Mouse (Mus musculus): ENCODE measurements at regions not wholly inside any gene's neighbourhood (a gene's known extent, or its start where the extent isn't known, plus 50 kb on each side); places are given as distances from the start of the nearest gene placed in this dataset.

DNA sequence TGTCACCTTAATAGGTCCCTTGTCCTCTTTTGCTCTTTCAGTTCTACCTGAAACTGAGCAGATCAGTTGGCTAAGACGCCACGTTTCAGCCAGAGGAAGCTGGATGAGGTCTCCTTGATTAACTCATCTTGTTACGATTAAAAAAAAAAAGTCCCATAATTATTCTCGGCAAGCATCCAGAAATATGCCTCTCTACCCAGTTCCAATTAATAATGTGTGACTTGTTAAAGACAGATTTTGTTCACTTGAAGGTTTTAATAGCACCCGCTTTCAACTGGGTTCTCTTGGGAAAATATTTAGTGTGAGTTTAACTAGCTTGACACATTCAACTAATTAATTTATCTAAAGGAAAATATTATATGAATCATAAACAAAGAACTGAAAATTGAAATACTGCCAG is 412.0 kb downstream of the Btg1 start:
- intact Hi-C loops (cut with DNase I), result no loop called here
- DNase-seq, result no peak

DNA sequence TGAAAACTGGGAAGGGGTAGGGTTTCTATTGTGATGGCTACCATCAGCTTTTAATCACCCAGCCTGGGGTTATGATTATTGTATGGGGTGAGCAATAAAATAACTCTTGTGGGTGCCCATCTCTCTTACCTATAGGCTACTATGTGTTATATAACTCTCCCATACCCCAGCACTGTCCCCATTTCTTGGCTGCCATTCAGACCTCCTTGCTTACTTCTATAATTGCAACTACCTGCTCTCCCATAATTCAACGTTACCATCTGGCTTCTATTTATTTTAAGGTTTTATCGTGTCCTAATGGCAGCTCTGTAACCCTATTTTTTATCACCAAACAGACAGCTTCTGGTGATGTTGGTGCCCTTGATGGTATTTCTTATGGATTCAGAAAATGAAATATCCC is 414.2 kb downstream of the Btg1 start:
- intact Hi-C loops (cut with DNase I), result no loop called here
- no peak for DNase-seq

DNA sequence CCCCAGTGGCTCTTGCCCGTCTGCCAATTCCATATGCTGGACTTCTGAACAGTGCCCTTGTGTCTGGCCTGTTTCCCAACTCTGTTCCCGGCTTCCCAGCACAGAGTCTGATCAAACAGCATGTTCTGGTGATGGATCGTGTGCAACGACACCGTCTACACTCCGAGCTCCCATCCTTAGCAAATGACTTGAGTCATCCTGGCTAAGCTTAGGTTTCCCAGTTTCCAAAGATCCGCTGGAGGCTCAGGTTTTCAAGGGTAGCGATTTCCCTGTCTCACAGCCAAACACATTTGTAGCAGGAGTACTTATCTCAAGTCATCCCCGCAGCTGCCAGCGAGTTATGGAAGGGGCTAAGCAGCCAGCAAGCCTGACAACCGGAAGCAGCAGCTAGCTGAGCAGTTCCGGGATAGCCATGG is 418.6 kb downstream of the Btg1 start:
- intact Hi-C loops (cut with DNase I), result no loop called here
- peak; percentile 1 to 2 for DNase-seq

DNA sequence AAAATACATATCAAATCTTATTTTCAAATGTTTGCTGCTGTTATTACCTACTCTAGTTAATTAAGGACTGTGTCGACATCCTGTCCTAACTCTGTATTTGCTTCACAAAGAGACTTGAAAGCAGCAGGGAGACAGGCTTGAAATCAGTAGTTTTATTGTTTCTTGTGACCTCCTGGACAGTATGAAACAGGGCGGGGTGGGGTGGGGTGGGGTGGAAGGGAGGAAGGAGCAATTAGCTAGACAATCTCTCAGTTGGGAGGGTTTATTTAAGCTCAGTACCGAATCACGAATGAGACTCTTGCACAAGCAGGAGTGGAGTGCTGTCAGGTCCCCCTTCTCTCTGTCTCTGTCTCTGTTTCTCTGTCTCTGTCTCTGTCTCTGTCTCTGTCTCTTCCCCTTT is 421.2 kb downstream of the Btg1 start:
- no peak for DNase-seq
- intact Hi-C loops (cut with DNase I), result no loop called here

DNA sequence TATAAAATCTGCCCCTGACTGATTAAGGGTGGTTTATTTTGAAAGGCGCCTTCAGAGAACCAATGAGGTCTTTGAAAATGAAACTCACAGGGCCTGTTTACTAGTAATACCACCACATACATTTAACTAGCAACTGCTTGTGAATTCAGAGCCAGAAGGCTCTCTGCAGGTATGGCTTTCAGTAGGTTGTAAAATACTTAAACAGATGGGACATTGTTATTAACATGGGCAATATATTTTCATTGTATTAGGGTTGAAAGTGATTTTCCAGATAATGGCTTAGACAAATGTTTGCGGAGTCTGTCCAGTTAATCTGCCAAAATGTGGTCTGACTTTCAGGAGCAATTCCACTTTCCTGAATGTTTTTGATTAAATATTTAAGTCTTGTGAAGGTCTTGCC is 430.8 kb downstream of the Btg1 start:
- DNase-seq, result no peak
- intact Hi-C loops (cut with DNase I), result no loop called here

DNA sequence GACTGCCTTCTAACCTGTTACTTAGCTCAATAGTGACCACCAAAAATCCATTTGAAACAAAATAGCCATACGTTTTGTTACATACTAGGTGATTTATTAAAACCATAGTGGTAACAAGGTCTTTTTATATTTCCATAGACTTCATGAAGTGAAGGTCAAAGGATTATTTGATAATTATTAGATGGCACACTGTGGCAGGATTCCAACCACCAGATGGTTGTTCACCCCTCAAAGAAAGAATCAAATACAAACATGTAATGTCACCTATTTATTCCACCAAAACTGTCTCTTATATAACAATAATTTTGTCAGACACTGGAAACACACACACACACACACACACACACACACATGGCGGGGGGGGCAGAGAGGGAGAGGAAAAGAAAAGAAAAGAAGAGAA is 431.2 kb downstream of the Btg1 start:
- no peak for DNase-seq
- intact Hi-C loops (cut with DNase I), result no loop called here

DNA sequence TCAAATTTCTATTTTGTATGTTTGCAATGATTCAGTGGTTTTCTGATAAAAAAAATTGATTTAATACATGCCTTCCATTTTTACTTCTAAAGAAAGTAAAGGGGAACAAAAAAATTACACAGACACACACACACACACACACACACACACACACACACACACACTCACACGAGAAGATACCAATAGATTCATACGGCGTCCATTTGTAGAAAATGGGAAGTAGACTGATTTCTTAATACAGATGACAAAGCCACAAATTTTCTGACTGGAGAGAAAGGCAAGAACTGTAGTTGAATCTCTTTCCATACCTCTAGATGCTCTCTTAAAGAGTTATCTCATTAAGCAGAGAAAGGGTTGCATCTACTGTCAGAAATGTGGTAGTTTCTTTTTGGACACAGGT is 424.9 kb upstream of the Dcn start:
- intact Hi-C loops (cut with DNase I), result no loop called here
- no peak for DNase-seq

DNA sequence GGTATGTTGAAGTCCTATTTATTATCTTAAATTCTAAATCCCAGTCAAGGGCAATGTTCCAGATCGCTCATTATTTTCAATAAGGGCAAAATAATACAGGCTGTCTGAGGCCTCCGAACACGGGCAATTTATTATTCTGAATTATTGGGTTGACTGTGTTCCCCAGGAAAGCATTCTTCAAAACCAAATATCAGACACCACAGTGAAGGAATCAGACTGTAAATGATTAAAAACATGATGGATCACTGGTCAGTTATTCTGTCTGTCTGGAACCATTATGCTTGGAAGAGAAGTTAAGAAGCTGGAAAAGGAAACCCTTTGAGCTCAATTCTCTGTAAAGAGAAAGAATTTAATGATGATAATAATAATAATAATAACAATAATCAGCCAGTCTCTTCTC is 417.4 kb upstream of the Dcn start:
- no peak for DNase-seq
- intact Hi-C loops (cut with DNase I), result no loop called here

DNA sequence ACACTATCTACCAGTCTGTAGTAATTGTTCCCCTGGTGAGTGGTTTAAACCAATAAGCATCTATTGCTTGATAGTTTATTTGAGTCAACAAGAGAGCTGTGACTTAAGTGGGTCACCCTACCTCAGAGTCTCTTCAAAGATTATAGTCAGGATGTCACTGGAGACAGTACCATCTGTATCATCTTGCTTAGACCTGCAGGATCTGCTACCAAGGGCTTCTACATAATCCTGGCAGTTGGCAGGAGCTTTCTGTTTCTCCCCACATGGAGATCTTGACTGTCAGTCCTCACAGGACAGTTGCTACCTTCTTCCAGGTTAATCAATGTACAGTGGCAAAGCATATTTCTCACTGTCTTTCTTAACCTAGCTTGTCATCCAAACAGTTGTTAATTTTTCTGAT is 414.9 kb upstream of the Dcn start:
- intact Hi-C loops (cut with DNase I), result no loop called here
- DNase-seq, result no peak

DNA sequence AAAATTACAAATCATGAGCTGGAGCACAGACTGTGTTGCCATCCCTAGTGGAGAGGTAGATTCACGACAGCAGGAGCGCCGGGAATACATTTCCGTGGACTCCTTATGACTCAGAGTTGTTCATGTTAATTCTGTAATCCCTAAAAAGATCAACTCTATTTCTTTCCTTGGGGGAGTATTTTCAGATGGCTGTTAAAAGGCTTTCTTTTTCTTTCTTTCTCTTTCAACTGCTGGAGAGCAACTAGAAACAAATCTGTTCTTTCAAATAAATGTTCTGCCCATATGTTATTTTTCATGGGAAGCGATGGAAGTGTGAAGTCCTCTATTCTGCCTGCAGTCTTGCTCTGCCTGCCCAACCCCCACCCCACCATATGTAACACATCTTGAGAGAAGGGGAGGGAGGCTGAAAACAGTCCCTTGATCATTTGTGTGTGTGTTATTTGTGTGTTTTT is 401.4 kb upstream of the Dcn start:
- intact Hi-C loops (cut with DNase I), result no loop called here
- no peak for DNase-seq

DNA sequence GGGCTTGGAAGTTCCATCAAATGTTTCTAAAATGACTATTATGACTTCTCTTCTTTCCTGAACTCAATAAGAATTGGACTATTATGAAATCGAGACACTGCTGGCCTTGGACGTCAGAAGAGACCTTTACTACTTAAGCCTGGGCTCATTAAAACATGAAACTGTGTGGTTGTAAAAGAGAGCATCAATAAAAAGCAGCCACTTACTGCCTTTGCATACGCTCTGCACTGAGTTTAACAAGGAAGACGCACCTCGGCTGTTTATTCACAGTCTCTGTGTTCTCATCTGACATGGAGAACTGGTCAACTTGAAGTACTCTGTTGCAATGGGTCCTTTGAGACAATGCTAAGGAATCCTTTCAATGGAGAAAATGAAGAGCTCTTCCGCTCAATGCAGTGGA is 399.8 kb upstream of the Dcn start:
- DNase-seq, result no peak
- intact Hi-C loops (cut with DNase I), result no loop called here

DNA sequence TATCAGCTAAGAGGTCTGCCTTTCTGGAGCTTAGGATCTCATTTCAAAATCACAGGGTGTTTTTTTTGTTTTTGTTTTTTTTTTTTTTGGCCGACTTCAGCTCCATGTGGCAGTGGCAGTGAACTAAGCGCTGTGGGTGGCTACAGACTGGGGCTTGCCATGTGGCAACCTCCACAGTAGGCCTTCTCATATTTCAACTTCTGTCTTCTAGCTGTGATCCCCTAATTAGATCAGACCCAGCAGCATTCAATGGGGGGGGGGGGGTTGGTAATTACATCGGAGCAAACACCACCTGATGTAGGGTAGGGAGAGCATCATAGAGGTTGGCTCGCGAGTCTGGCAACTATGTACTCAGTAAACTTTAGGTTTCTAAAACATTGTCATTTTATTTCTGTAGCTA is 392.1 kb upstream of the Dcn start:
- no peak for DNase-seq
- intact Hi-C loops (cut with DNase I), result no loop called here

DNA sequence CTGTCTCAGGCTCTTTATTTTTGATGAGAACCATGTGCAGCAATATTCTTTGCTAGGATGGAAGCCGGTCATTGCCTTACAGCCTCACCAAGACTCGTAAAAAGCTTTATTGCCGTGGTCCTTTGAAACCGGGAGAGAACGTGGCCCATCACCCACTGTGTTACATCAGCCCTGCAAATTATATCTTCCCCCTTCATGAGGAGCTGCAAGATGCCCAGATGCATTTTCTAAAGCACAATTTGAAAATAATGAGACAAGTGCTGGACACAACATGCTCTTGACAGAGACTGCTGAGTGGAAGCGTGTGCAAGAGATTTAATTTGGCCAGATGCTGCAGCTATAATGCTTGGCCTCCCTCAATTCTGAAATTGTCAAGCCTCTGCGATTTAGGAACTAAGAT is 389.2 kb upstream of the Dcn start:
- intact Hi-C loops (cut with DNase I), result no loop called here
- DNase-seq, result no peak

DNA sequence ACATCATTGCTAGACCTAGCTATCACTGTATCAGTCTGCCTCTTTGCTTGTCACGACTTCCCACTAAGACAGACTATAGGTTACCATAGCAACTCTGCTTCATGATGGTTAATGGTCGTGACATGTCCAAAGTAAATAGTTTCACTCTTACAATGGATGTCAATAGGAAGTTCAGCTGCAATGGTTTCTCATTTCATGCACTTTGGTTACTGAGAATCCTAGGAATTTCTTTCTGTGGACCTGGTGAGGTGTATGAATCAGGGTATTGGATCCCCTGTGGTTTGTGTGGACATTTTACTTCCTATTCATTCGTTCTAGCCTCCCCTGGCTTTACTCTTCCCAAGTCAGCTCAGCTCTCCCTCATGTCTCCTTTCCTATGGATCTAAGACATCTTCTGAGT is 385.5 kb upstream of the Dcn start:
- no peak for DNase-seq
- intact Hi-C loops (cut with DNase I), result no loop called here

DNA sequence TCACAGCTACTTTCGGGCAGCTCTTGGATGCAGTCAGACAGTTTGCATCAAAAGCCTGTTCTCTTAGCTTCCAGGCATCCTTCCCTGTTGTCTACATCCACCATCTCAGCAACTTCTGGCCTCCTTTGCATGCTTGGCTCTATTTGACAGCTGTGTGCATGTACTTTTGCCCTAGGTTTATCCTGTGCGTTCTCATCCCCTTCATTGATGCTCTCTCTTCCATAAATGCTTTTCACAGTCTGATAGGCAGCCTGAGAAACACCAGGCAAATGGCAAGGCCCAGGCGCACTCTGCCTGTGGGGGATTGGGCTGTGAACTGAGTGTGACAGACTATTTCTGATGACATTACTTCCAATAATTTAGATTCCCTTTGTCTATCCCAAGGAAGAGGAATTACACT is 364.9 kb upstream of the Dcn start:
- intact Hi-C loops (cut with DNase I), result no loop called here

DNA sequence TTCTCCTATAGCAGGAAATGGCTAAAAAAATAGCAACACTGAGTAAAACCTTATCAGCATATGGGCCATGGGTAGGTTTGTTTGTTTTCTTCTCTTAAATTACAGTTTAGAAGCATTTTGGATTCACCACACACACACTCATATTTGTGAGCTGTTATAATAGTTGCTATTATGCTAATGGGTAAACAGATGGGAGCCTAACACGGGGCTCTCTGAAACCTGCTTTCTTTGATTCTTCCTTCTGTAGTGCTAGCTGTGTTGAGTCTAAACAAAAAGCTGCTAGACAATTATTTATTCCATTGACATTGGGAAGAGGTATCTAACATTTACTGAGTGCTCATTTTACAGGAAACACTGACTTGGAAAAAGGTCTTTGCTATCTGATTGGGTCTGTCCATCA is 356.7 kb upstream of the Dcn start:
- intact Hi-C loops (cut with DNase I), result no loop called here
- no peak for DNase-seq

More for the DNA sequence above, 364.9 kb upstream of the Dcn start:
- no peak for DNase-seq

DNA sequence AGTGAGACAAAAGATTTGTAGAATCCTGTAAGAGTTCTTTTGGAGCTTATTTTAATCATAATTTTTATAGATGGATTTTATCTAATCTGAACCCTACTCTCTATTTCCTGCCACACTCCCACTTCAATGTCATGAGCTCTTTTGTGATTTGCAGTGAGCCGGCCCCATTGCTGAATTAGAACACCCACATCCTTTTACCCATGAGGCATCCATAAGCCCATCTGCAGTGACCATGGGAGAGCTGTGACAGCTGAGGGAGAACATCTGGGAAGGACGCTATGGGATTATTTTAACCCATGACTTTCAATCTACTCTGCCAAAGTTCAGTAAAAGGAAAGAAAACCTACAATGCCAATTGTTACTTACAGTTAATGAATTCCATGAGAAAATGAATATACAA is 337.8 kb upstream of the Dcn start:
- DNase-seq, result no peak
- intact Hi-C loops (cut with DNase I), result no loop called here

DNA sequence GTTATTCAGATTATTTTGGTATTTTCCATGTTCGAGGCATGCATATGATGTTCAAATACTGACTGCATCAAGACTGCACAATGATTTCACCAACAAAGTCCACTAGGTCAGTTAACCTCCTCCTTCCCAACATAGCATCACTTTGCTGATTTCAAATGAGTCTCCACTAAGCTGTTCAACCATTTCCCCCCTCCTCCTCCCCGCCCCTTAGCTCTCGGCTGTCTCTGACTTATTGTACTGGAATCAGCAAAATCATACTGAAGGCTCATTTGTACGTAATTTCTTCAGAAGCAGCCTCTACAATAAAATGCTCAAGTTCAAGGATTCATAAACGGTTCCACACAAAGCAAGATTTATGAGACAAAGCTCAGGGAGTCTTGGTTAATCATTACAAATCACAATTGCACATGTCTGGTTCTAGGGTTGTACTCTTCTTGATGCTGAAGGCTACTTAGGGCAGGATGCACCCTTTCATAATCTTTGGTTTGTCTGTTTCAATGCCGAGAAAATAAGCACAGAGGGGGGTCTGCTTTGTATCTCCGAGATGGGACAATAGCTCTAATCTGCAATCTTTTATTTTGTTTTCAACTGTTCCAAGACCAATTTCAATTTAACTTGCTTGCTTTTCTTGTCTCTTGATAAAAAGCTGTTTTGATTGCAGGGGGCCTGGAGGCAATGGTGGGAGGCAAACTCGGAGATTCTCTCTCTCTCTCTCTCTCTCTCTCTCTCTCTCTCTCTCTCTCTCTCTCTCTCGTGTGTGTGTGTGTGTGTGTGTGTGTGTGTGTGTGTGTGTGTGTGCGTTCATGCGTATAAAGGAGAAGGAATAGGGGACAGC is 320.6 kb upstream of the Dcn start:
- intact Hi-C loops (cut with DNase I), result no loop called here
- no peak for DNase-seq

DNA sequence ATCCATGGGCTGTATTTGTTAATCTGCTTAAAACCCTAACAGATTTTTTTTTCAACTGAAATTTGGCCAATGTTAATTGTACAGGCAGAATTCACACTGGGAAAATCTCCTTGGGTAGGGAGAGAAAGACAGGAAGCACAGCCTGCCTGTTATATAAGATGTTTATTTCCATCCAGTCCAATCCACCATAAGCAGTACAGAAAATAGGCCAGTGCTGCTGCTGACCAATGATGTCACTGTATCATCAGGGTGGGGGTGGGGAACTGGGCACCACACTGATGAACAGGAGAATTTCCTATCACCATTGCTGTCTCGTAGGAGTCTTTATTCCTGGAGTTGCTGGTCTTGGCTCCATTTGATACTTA is 320.0 kb upstream of the Dcn start:
- no peak for DNase-seq
- intact Hi-C loops (cut with DNase I), result no loop called here

DNA sequence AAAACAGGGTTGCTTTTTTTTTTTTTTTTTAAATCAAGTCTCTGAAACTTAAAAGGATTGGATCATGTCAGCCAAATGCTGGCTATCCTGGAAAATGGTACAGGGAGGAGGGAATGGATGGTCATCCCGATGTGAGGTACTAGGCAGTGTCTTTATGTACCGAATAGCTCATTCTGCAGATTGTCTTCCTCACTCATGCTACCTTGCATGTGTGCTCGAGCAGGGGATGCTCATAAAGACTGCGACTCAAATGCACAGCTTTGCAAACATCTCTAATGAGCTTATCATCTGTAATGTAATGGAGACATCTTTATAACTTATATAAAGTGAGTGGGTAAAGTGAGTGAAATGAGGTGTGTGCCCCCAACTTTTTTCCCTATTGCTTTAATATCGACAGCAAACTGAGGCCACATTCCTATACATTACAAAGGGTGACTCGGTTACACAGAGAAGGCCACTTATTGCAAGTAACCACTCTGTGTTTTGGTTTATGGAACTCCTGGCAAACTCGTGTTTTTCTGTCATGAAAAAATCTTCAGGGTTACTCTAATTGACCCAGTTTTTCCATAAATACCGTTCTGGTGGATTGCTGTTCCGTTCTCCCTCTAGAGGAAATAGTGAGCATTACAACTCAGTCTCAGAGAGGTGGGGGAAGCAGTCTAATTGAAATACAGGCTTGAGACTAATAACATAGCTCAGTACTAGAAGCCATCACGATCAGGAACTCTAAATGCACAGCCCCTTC is 319.4 kb upstream of the Dcn start:
- intact Hi-C loops (cut with DNase I), result loop anchor here (5.0 kb wide), 2 partner anchors 948 to 1028 kb away; no protein-coding TSS in a partner anchor

DNA sequence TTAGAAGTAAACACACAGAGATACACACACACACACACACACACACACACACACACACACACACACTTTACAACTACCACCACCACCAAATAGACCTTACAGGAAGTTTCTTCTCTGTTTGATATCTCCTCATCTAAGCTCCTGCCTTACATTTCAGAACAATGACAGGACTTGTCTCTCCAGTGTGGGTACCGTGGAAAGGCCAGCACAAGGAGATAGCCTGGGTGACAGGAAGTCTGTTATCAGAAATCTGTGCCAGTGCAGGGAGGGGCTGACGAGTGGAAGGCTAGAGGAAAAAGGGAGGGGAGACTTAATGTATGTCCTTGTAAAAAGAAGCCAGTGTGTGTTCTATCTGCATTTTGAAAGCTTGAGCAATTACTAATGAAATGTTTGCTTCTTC is 318.5 kb upstream of the Dcn start:
- intact Hi-C loops (cut with DNase I), result loop anchor here (5.0 kb wide), 2 partner anchors 949 to 1029 kb away; no protein-coding TSS in a partner anchor
- no peak for DNase-seq

More for the DNA sequence above, 319.4 kb upstream of the Dcn start:
- peak; percentile 8 to 12 for DNase-seq

DNA sequence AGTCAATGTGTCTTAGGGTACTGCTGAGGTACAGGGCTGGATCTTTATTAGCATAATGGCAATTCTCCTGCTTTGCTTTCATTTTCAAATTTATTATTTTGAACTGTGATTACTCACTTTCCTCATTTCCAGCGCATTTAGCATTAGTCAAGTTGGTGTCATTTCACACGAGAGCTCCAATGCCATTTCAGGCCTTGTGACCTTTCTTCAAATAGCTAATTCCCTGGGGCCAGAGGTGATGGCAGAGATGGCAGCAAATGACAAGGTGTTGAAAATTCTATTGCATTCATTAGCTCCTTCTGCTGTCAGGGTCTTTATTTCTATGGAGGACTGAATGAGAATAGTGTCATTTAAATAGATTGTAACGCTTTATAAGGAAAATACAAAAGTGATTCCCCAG is 300.9 kb upstream of the Dcn start:
- intact Hi-C loops (cut with DNase I), result no loop called here
- DNase-seq, result no peak
